Mouse (Mus musculus) intestine, embryonic 15.5 days (tissue): ENCODE data around the gene Mtf1. TPM values are rescaled to one million over a fixed set of nuclear protein-coding genes. Genes with fewer than 3 reads are reported as not detected.

ENCODE experiments used
- ATAC-seq: fragments of 200-750 bp; cut with Nextera tagmentation; 2 replicates; pipeline ENCODE4 v1.8.0; 2017; ENCODE audit warnings: moderate TSS enrichment, moderate library complexity
- H3K27ac ChIP-seq: fragments of 300-500 bp; sonication (generic); 2 replicates; pipeline ENCODE4 v1.5.1; 2015; ENCODE audit warnings: mild to moderate bottlenecking, inconsistent platforms
- H3K27me3 ChIP-seq: fragments of 300-500 bp; sonication (generic); replicated peaks from 2 replicates; pipeline ENCODE4 v1.6.1; 2015; ENCODE audit warnings: inconsistent platforms
- H3K36me3 ChIP-seq: fragments of 300-500 bp; sonication (generic); 2 replicates; pipeline ENCODE4 v1.6.1; 2015; ENCODE audit warnings: inconsistent platforms
- H3K4me1 ChIP-seq: fragments of 300-500 bp; sonication (generic); replicated peaks from 2 replicates; pipeline ENCODE4 v1.6.1; 2015; ENCODE audit warnings: inconsistent platforms
- H3K4me2 ChIP-seq: fragments of 300-500 bp; sonication (generic); replicated peaks from 2 replicates; pipeline ENCODE4 v1.6.1; 2015; ENCODE audit warnings: mild to moderate bottlenecking, inconsistent platforms
- H3K4me3 ChIP-seq: fragments of 300-500 bp; sonication (generic); replicated peaks from 2 replicates; pipeline ENCODE4 v1.5.1; 2015; ENCODE audit warnings: inconsistent platforms
- H3K9ac ChIP-seq: fragments of 300-500 bp; sonication (generic); 2 replicates; pipeline ENCODE4 v1.6.1; 2015; ENCODE audit warnings: inconsistent platforms
- H3K9me3 ChIP-seq: fragments of 300-500 bp; sonication (generic); 2 replicates; pipeline ENCODE4 v1.6.1; 2016; ENCODE audit warnings: inconsistent platforms
- WGBS: fragments of 180-500 bp; shearing (Covaris S2); methylation state at CpG from one replicate; pipeline ENCODE4 v1.1.7; 2015; 5-methylcytosine and 5-hydroxymethylcytosine counted together
- polyA plus RNA-seq: library from polyadenylated mRNA; unstranded; fragments of >200 nt; fragmentation: Nextera tagmentation; extraction: Ambion mirVana; gene quantifications from 2 replicates; pipeline ENCODE4 v1.2.1, GENCODE M21; 2015

The Mtf1 gene
- polyA plus RNA-seq, 1 experiment from 2014 or later, result 13.6 TPM

DNA sequence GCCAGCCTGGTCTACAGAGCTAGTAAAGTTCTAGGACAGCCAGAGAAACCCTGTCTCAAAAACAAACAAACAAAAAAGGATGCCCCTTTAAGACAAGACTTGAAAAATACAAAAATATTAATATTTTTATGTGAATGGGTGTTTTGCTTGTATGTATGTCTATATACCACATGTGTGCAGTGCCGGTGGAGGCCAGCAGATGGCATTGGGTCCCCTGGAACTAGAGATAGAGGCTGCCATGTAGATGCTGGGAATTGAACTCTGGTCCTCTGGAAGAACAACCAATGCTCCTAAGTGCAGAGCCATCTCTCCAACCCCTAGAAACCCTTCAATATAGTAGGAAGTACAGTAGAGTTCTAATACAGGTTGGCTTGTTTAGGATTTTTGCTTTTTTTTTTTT lies 39.1 kb downstream of the Mtf1 start:
- peaks cover 24% of the 10 kb centered on the region; the same call in 1 of the 2 replicates for H3K36me3 ChIP-seq
- H3K27me3 ChIP-seq, result no peaks in the 10 kb centered on the region
- WGBS, result 95% methylated on average over 1 of the region's 1 CpGs
- H3K4me3 ChIP-seq, result no peak overlapping the region
- H3K9ac ChIP-seq, result no peak overlapping the region
- no peaks in the 10 kb centered on the region for H3K4me1 ChIP-seq
- no peak overlapping the region for H3K4me2 ChIP-seq
- no peaks in the 10 kb centered on the region for H3K9me3 ChIP-seq
- ATAC-seq, result no peak
- no peak overlapping the region for H3K27ac ChIP-seq

DNA sequence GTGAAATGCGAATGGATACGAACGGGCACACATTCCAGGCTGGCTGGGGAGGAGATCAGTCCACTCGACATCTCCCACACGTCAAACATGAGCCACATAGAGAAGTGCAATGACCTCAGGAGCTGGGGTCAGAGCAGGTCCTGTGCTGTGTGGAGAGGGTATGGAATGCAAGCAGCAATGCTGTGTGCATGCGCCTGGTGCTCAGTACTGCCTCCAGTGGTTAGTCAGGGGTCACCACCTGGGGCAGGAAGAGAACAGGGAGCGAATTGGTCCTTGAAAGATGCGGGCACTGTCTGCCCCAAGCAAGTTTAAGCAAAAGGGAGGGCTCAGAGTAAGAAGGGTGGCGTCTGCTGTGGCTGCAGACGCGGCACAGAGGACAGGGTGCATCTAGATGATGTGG lies 41.6 kb downstream of the Mtf1 start:
- peaks cover 22% of the 10 kb centered on the region; the same call in 1 of the 2 replicates for H3K36me3 ChIP-seq

DNA sequence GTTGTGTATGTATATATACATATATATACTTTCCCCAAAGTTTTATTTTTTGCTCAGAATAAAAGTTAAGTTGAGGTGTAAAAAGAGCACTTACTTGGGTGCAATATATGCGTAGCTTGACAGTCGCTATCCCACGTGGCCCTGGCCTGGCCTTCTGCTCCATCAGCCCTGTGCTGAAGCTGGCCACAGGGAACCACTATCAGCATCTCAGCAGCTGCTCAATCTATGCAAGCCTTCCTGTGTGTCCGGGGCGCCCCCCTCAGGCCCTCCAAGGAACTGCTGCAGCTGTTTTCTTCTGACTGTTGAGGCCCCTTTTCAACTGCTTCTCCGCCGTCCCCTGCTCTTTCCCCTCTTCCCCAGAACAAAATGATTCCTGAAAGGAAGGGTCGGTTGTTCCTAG lies 45.7 kb downstream of the Mtf1 start:
- 0 out of 2 replicates have a peak, but pooled peaks cover 9% of the 10 kb centered on the region for H3K36me3 ChIP-seq
- no peak overlapping the region for H3K9ac ChIP-seq
- no peak overlapping the region for H3K4me2 ChIP-seq
- H3K27ac ChIP-seq, result no peak overlapping the region
- H3K4me3 ChIP-seq, result no peak overlapping the region
- no peaks in the 10 kb centered on the region for H3K9me3 ChIP-seq
- WGBS, result 13% methylated on average over 8 of the region's 8 CpGs
- H3K4me1 ChIP-seq, result peaks cover 18% of the 10 kb centered on the region
- no peak for ATAC-seq
- H3K27me3 ChIP-seq, result no peaks in the 10 kb centered on the region

More for the DNA sequence above, 41.6 kb downstream of the Mtf1 start:
- no peaks in the 10 kb centered on the region for H3K27me3 ChIP-seq
- no peak overlapping the region for H3K27ac ChIP-seq
- no peaks in the 10 kb centered on the region for H3K4me1 ChIP-seq
- 52% methylated on average over 11 of the region's 11 CpGs for WGBS
- H3K4me3 ChIP-seq, result no peak overlapping the region
- H3K4me2 ChIP-seq, result no peak overlapping the region
- H3K9me3 ChIP-seq, result no peaks in the 10 kb centered on the region
- peak; percentile 65; the same call in 1 of the 2 replicates for ATAC-seq
- no peak overlapping the region for H3K9ac ChIP-seq

DNA sequence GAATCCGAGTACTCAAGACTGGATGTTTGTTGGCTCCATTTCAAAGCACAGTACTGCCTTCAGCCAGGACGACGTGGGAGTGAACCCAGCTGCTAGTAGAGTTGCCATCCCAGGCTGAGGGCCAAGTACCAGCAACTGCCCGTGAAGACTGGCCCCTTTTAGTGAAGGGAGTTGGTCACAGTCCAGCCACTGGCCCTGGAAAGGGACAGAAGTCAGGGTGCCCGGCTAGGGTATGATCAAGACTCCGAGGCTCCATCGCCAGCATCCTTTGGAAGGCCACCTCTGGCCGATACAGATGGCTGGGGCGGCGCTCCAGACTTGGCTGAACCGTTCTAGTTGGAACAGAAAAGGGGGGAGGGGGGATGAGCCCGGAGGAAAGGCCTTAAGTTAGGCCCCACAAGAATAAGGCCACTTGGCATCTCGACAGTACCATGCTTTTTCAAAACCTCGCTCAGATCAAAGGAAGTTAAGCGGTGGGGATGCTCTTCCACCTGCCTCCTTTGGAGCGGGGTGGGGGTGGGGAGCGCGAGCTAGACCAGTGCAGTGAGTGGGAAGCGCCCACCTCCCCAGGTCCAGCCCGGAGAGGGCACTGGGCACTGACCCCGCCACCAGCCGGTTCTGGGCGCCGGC lies 47.8 kb downstream of the Mtf1 start:
- peak; percentile 2 for ATAC-seq

DNA sequence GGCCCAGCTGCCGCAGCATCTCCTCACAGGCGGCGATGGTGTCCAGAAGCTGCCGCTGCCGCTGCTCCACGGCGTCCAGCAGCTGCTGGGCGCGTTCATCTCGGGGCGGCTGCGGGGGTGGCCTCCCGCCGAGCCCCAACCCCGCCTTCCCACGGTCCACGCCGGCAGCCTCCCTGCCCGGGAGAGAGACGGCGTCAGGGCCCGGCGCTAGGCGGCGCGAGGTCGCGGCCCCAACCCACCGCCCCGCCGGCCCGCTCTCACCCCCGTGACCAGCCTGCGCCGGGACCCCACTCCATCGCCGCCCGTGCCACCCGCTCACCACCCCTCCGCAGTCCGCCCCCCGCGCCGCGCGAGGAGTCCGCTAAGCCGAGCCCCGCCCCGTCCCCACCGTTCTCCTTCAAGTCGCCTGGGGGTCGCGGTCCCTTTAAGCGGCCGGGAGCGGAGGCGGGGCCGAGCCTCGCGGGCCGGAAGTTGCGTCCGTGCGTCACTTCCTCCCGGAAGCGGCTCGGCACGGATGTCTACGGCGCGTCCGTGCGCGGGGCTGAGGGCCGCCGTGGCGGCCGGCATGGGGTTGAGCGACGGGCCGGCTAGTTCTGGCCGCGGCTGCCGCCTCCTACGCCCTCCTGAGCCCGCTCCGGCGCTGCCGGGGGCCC lies 48.5 kb downstream of the Mtf1 start, which contains the start of gene Yrdc:
Yrdc (plus strand) TSS at position 419 of the 653 bp plus-strand sequence.
- ATAC-seq, result peak; percentile 97
- Histone ChIP-seq H3K27ac (peak within 1 kb of the TSS; percentile 92), H3K9me3 (no peaks in the 10 kb centered on the region), H3K4me2 (peak within 1 kb of the TSS; percentile 85), H3K4me3 (peak within 1 kb of the TSS; percentile 96), H3K36me3 (peaks cover 7% of the 10 kb centered on the region; the same call in 1 of the 2 replicates), H3K9ac (peak within 1 kb of the TSS; percentile 87), H3K27me3 (no peaks in the 10 kb centered on the region), H3K4me1 (peaks cover 18% of the 10 kb centered on the region)
- WGBS, result 1% methylated on average over 78 of the region's 90 CpGs

More for the DNA sequence above, 47.8 kb downstream of the Mtf1 start:
- Histone ChIP-seq H3K4me1 (peaks cover 18% of the 10 kb centered on the region), H3K27me3 (no peaks in the 10 kb centered on the region), H3K4me2 (peak overlapping the region; percentile 79), H3K36me3 (peaks cover 9% of the 10 kb centered on the region; the same call in 1 of the 2 replicates), H3K9ac (peak overlapping the region; percentile 87), H3K9me3 (no peaks in the 10 kb centered on the region), H3K4me3 (peak overlapping the region; percentile 96), H3K27ac (peak overlapping the region; percentile 92)
- WGBS, result 3% methylated on average over 24 of the region's 24 CpGs

DNA sequence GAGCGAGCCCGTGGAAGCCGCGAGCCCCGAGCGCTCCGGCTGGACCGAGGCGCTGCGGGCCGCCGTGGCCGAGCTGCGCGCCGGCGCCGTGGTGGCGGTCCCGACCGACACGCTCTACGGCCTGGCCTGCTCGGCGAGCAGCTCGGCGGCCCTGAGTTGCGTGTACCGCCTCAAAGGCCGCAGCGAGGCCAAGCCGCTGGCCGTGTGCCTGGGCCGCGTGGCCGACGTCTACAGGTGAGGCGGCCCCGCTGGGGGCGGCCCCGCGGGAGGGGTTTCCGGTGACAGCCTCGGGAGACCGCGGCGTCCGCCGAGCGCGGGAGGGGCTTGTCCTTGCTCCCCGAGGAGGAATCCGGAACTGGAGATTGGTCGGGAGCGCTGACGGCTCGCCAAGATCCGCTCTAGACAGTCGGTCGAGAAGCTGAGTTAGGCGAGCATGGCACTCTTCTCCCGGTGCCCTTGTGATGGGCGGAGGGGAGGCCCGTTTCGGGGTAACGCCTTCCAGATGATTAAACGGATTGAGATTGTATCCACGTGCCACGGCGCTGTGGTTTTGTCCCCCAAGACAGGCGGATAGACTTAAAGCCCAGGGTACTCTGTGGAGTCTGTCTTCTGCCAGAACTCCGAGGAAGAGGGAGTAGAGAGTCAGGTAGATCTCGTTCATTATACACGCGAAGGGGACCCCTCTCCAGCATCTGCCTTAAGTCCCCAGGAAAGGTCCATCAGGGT lies 49.2 kb downstream of the Mtf1 start, which contains the start of gene 1110065P20Rik:
1110065P20Rik (minus strand) TSS at position 264 of the 726 bp plus-strand sequence.
- H3K36me3 ChIP-seq, result peaks cover 11% of the 10 kb centered on the region; the same call in 1 of the 2 replicates
- H3K4me1 ChIP-seq, result peaks cover 18% of the 10 kb centered on the region
- no peaks in the 10 kb centered on the region for H3K27me3 ChIP-seq
- H3K27ac ChIP-seq, result peak within 1 kb of the TSS; percentile 92
- H3K9me3 ChIP-seq, result no peaks in the 10 kb centered on the region
- ATAC-seq, result peak; percentile 86
- H3K4me2 ChIP-seq, result peak within 1 kb of the TSS; percentile 85
- under 1% methylated on average over 75 of the region's 75 CpGs for WGBS
- H3K4me3 ChIP-seq, result peak within 1 kb of the TSS; percentile 96
- H3K9ac ChIP-seq, result peak within 1 kb of the TSS; percentile 87

DNA sequence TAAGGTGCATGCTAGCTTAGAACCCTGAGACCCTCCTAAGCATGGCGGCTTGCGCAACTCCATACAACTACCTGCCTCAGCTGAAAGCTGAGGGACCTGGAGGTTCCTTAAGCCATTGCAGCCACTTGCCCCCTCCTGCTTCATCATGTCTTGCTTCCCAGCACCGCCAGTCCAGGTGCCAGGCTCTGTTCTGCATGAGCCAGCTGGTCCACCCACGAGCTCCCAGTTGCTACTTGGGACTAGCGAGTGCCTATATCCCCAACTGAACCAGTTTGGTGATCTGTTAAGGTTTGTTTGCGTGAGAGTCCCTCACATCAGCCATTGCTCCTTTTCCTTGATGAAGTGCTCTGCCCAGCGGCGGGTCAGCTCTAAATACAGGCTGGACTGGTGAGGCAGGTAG lies 54.4 kb downstream of the Mtf1 start:
- Histone ChIP-seq H3K9me3 (no peaks in the 10 kb centered on the region), H3K9ac (no peak overlapping the region)
- WGBS, result 91% methylated on average over 8 of the region's 8 CpGs

DNA sequence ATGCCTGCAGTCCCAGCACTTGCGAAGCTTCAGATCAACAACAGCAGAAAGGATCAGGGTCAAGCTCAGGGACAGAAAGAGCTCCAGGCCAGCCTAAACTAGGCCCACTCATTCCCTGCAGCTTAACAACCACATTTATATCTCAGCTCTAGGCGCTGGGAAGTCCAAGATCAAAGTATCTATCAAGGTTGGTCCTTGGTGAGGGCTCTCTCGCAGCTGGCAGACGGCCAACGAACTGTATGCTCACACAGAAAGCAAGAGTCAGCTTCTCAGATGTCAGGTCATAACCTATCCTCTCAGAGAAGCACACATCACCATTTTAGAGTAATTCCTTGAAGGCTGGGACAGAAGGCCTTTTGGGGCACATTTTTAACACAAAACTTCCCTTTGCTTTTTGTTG lies 56.5 kb downstream of the Mtf1 start:
- no peak overlapping the region for H3K9ac ChIP-seq
- H3K36me3 ChIP-seq, result peaks cover 9% of the 10 kb centered on the region; the same call in 1 of the 2 replicates
- no peak overlapping the region for H3K4me2 ChIP-seq
- peaks cover 13% of the 10 kb centered on the region for H3K4me1 ChIP-seq
- H3K27ac ChIP-seq, result no peak overlapping the region
- ATAC-seq, result no peak
- WGBS, result 70% methylated on average over 5 of the region's 5 CpGs
- no peaks in the 10 kb centered on the region for H3K9me3 ChIP-seq
- H3K27me3 ChIP-seq, result peaks cover 25% of the 10 kb centered on the region
- H3K4me3 ChIP-seq, result no peak overlapping the region

More for the DNA sequence above, 54.4 kb downstream of the Mtf1 start:
- no peak for ATAC-seq
- H3K4me3 ChIP-seq, result no peak overlapping the region
- H3K27ac ChIP-seq, result no peak overlapping the region
- H3K4me2 ChIP-seq, result no peak overlapping the region
- H3K36me3 ChIP-seq, result peaks cover 9% of the 10 kb centered on the region; the same call in 1 of the 2 replicates
- peaks cover 14% of the 10 kb centered on the region for H3K4me1 ChIP-seq
- H3K27me3 ChIP-seq, result peaks cover 8% of the 10 kb centered on the region

DNA sequence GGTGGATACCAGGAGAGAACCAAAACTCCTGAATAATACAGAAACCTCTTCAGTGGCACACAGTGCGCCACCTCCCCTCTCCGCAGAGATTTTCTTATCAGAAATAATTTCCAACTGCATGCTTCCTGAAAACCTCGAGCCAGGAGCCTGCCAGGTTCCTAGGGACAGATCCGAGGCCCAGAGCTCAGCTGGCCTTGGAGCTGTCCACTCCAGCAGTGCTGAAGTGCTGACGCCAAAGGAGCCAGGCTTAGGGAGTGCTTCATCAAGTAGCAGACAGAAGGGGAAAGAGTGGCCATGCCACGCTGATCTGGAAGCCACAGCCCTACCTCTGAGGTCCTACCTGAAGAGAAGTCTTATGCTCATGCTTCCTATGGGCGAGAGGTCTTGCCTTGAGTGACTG lies 58.5 kb downstream of the Mtf1 start:
- peak; percentile 63; the same call in 1 of the 2 replicates for ATAC-seq
- Histone ChIP-seq H3K9ac (no peak overlapping the region), H3K27ac (no peak overlapping the region), H3K4me1 (peaks cover 13% of the 10 kb centered on the region), H3K4me2 (no peak overlapping the region), H3K4me3 (no peak overlapping the region), H3K36me3 (peaks cover 6% of the 10 kb centered on the region; the same call in 1 of the 2 replicates), H3K27me3 (peaks cover 28% of the 10 kb centered on the region), H3K9me3 (no peaks in the 10 kb centered on the region)
- WGBS, result 7% methylated on average over 7 of the region's 7 CpGs

DNA sequence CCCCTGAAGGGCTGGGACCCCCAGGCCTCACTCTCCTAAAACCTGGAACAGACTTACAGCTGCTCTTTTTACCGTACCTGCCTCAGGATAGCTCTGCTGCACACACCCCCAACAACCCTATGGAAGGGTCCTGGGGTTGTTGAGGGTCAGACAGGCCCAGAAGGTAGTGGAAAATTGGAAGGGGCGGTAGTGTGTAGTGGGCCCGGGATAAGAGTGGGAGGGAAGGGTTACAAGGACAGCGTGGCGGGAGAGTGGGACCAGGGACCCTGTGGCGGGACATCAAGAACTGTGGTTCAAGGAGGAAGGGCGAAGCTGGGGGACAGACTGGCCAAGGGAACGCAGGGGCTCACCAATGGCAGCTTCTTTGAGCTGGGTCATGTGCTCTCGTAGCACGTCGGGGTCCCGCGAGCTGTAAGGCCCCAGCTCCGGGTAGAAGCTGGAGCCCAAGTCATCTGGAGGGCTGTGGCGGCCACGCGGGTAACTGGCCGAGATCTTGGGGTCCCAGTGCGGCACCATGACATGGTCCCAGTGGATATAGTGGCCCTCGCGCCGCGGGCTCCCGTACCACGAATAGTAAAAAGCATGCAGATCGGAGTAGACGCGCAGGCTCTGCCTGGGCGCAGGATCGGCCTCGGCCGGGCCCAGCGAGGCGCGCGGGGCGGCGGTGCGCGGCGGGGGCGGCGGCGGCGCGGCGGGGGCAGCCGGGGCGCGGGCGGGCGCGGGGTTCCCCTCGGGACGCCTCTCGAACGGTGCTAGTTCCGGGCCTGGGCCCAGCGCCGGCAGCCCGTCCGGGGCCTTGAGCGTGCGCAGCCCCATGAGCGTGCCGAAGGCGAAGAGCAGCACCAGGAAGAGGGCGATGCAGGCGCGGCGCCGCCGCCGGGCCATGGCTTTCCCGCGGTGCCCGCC lies 59.6 kb downstream of the Mtf1 start, which contains the start of gene Maneal:
Maneal (minus strand) TSS at position 889 of the 906 bp plus-strand sequence.
- Histone ChIP-seq H3K9ac (0 out of 2 replicates have a peak within 1 kb of the TSS, but pooled peaks have one; percentile 17), H3K4me1 (peaks cover 13% of the 10 kb centered on the region), H3K4me3 (peak within 1 kb of the TSS; percentile 43), H3K4me2 (peak within 1 kb of the TSS; percentile 75), H3K27me3 (peaks cover 28% of the 10 kb centered on the region), H3K36me3 (no peaks in the 10 kb centered on the region), H3K9me3 (no peaks in the 10 kb centered on the region), H3K27ac (no peak within 1 kb of the TSS)
- peak; percentile 15; the same call in 1 of the 2 replicates for ATAC-seq
- WGBS, result 4% methylated on average over 65 of the region's 77 CpGs

DNA sequence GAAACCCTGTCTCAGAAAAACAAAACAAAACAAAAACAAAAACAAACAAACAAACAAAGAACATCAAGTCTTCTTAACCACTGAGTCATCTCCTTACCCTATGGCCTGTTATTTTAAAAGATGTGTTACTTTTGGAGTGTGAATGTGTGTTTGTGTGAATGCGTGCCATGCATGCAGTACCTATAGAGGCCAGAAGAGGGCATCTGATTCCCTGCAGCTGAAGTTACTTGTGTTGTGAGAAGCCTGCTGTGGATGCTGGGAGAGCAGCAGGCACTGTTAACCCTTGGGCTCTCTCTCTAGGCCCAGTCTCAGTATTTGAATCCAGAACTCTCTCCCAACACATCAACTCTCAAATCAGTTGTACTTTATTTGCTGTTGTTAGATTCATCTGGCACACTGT lies 70.8 kb downstream of the Mtf1 start:
- Histone ChIP-seq H3K9me3 (no peaks in the 10 kb centered on the region), H3K4me2 (no peak overlapping the region), H3K36me3 (no peaks in the 10 kb centered on the region), H3K4me3 (no peak overlapping the region), H3K27ac (no peak overlapping the region), H3K4me1 (no peaks in the 10 kb centered on the region), H3K9ac (no peak overlapping the region), H3K27me3 (no peaks in the 10 kb centered on the region)
- no peak for ATAC-seq
- WGBS, result 95% methylated on average over 1 of the region's 1 CpGs
